Mouse (Mus musculus) G1E-ER4 (cell line): ENCODE measurements around the gene Bad. TPM values are rescaled to one million over a fixed set of nuclear protein-coding genes. Genes with fewer than 3 reads are reported as not detected.

Source experiments
- GATA1 ChIP-seq: IDR thresholded peaks from one replicate; pipeline ENCODE4 v1.8.0; 2012; ENCODE audit warnings: low read length, inconsistent platforms
- polyA plus RNA-seq: library from polyadenylated mRNA; stranded (reverse); fragments of >175 nt; gene quantifications from 2 replicates; pipeline ENCODE4 v1.2.3, GENCODE M21; 2012

Gene Bad
- polyA plus RNA-seq, 1 experiment = 90.9 TPM

GRCm38 (mm10) chr19:6925611-6926329, 15.9 kb upstream of the Bad start:
- TF ChIP-seq GATA1 = no peak

GRCm38 (mm10) chr19:6926559-6927255, 15.0 kb upstream of the Bad start:
- TF ChIP-seq GATA1 = no peak

GRCm38 (mm10) chr19:6928080-6928479, 13.6 kb upstream of the Bad start:
- TF ChIP-seq GATA1 = no peak

GRCm38 (mm10) chr19:6931002-6931401, 10.7 kb upstream of the Bad start:
- no peak for TF ChIP-seq GATA1

- no peak for TF ChIP-seq GATA1
Measured at GRCm38 (mm10) chr19:6932018-6932417, 9.6 kb upstream of the Bad start.

- no peak for TF ChIP-seq GATA1
Measured at GRCm38 (mm10) chr19:6933102-6933435, 8.6 kb upstream of the Bad start.

- no peak for TF ChIP-seq GATA1
Measured at GRCm38 (mm10) chr19:6933436-6934194, 8.0 kb upstream of the Bad start.

- TF ChIP-seq GATA1 = no peak
Measured at GRCm38 (mm10) chr19:6934195-6934977, 7.3 kb upstream of the Bad start, which contains the start of gene Kcnk4. TSS of gene Kcnk4 (minus strand) at chr19:6934515.

- TF ChIP-seq GATA1 = no peak
Measured at GRCm38 (mm10) chr19:6936299-6936698, 5.4 kb upstream of the Bad start.

- no peak for TF ChIP-seq GATA1
Measured at GRCm38 (mm10) chr19:6937541-6938465, 3.9 kb upstream of the Bad start.

GRCm38 (mm10) chr19:6939106-6940002, 2.3 kb upstream of the Bad start:
- TF ChIP-seq GATA1 = no peak

GRCm38 (mm10) chr19:6940396-6941351, 987 bp upstream of the Bad start:
- no peak for TF ChIP-seq GATA1
